Mouse (Mus musculus) gastrocnemius, postnatal 10 days (tissue): ENCODE measurements around the gene Mef2a. TPM values are rescaled to one million over a fixed set of nuclear protein-coding genes. Genes with fewer than 3 reads are reported as not detected.

Experiments used
- DNase-seq: peaks from one replicate; pipeline ENCODE4 v3.0.0; 2021; ENCODE audit warnings: mixed read lengths
- long read RNA-seq, 2 experiments: library from polyadenylated mRNA; stranded (forward); transcript quantifications; one replicate each; pipeline ENCODE4 v2.0.0; 2021
- total RNA-seq, 2 experiments: library from RNA; stranded (reverse); gene quantifications; 2 replicates each; pipeline ENCODE4 v1.2.3; 2021

The Mef2a gene
- 100 to 1,000 TPM in 1 of 2 experiments, 10 to 100 TPM in 1; 94.8 to 104 TPM for total RNA-seq
- long read RNA-seq, experiment 1, full-length matches to known transcripts, result 25 of 86 reads
- long read RNA-seq, experiment 1, partial matches to known transcripts, result 24 of 86 reads
- long read RNA-seq, experiment 1, other reads (novel, unspliced or antisense), result 37 of 86 reads
- long read RNA-seq, experiment 2, full-length matches to known transcripts, result 32 of 75 reads
- long read RNA-seq, experiment 2, partial matches to known transcripts, result 3 of 75 reads
- long read RNA-seq, experiment 2, other reads (novel, unspliced or antisense), result 40 of 75 reads

- DNase-seq, result peak; percentile 97
Observed at GRCm38 (mm10) chr7:67372729-67373583, at the start of gene Mef2a. Gene Mef2a, minus strand, starts transcription at chr7:67372858.

DNA sequence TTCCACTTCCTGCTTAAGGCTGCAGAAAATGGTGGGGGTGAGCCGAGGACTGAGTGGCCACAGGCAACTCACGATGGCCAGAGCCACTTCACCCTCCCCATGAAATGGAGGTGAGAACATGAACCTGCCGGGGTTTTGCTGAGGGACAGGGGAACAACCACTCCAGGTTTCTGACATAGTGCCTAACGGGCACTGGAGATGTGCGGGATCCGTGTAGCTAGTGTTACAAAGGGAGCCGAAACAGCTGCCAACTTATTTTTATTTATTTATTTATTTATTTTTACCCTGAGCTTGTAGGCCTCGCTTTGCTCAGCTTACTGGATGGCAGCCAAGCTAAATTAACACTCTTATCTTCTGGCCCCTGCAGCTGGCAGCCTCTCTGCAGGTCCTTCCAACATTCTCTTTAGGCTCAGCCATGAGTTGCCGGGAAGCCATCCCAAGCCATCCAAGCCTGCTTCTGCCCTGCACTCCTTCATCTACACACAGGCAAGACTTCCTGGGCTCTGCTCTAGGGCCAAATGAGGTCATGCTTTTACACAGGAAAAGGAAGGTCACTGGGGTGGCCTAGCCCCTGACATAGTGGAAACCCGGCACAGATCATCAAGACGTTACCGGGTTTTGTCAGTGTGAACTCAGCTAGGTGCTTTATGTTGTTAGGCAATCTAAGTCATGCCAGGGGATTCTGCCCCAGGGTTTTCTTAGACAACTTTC, 49.0 kb upstream of the Mef2a start:
- DNase-seq, result peak; percentile 39

GRCm38 (mm10) chr7:67421088-67421475, 48.4 kb upstream of the Mef2a start:
- DNase-seq, result no peak

GRCm38 (mm10) chr7:67419591-67420314, 47.1 kb upstream of the Mef2a start:
- DNase-seq, result no peak

DNA sequence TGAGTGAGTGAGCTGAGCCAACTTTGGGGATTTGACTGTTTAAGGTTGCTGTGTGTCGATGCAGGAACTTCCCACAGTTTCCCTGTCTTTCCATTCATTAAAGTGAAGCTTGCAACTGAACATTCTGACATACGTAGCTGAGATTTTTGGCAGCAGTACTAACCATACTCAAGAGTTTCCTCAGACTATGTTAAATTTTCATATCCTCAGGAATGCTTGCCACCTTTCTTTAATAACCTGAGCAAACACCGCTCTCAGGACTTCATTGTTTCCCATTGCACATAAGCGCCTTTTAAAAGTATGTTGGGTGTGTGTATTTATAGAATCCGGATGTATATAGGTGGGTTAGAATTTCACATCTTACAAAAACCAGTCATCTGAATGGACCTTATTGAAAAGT, 45.5 kb upstream of the Mef2a start:
- DNase-seq, result no peak

DNA sequence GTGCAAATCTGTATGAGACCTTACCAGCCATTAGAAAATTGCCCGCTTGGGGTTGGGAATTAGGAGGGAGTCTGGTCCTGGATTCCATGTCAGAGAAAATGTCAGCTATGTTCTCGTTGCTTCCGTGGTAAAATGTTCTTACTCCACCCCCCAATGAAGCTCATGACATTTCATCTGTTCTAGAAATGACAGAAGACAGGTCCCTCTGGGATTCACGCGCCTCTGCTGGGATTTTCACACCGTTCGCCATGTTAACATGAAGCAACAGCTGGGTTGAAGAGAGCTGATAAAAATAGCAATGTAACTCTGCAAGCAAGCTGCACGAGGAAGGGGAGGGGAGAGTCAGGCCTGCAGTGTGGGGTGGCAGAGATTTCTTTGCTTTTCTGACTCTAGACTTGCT, 42.1 kb upstream of the Mef2a start:
- DNase-seq, result peak; percentile 24

DNA sequence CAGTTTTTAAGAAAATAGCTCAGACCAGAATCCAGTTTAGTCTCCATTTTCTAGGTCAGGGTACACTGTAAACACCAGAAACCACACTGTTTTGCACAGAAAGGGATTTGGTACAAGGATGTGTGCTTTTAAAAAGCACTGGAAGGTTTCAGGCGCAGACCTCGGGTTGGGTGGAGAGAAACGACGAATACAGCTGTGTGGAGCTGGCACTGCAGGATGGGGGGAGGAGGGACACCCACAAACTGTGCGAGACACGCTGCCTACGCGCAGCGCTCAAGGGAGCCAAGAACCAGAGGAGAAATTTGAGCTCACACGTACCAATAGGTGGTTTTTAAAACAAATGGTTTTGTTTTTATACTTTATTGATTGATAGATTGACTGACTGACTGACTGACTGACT, 40.0 kb upstream of the Mef2a start:
- DNase-seq, result no peak

DNA sequence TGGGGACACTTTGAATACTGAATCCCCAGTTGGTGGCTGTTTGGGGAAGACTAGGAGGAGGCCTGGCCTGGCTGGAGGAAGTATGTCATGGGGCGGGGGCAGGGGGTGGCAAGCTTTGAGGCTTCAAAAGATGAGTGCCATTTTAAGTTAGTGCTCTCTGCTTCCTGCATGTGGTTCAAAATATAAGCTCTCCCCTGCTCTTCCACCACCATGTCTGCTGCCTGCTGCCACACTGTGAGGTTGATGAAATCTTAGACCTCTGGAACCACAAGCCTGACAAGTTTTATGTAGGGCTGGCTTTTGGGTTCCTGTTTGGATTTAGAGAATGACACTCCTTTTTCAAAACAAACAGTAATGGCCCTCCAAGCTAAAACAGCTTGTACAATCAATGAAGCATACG, 34.4 kb upstream of the Mef2a start:
- DNase-seq, result no peak

GRCm38 (mm10) chr7:67404176-67404575, 31.5 kb upstream of the Mef2a start:
- no peak for DNase-seq

GRCm38 (mm10) chr7:67402353-67402752, 29.7 kb upstream of the Mef2a start:
- DNase-seq, result no peak

- DNase-seq, result no peak
Observed at GRCm38 (mm10) chr7:67401379-67401778, 28.7 kb upstream of the Mef2a start.

GRCm38 (mm10) chr7:67390760-67391159, 18.1 kb upstream of the Mef2a start:
- DNase-seq, result no peak

DNA sequence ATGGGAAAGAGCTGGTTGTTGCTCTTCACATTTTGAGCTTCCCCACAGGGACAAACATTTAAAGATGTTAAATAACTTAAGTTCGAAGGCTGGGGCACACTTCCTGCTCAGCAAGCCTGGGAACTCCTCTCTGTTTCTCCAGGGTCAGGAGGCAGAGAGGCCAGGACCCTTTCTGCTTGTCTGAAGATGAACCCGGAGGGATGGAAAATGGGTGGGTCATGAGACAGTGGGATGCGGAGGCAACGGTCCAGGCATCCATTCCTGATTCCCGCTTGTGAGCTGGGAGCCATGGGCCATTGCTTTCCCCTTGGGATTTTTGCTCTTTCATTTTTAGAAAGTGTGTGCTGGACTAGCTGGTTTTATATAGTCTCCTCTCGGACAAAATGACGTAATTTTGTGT, 17.4 kb upstream of the Mef2a start:
- DNase-seq, result no peak

DNA sequence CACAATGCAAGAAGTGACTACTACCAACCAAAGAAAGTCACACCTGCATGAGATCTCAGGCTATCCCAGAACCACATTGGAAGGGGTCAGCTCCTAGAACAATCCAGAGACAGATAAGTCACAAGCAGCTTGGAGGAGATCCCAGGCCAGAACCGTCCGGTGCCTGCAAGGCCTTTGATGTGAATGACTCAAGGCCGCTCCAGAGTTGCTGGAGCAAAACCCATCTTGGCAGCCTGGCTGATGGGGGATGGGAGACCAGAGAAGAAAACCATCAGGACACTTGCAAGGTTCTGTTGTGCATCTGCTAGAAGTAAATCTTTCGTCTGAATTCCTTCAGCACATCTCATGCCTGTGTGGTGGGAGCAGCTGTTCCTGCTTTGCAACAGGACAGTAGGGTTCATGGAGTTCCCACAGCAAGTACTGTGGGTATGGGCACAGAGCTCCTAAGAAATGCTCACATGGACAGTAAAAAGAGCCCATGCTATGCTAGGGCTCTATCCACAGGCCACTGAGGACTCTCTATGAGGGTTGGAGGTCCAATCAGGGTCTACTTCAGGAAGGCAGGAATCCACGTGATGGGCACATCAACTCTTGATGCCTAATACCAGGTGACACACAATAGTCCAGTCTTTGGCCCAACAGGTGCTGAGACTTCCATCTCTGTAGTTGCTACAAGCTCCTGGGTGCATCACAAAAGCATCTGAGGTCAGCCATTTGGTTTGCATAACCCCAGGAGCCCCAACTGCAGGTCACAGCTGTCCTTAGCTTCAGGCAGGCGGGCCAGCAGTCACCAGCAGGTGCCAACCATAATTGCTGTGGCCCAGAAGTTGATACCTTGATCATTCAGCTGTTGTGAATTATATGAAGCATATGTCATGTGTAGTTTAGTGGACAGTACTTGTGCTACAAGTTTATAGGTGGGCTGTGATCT, 12.5 kb upstream of the Mef2a start:
- peak; percentile 18 for DNase-seq

DNA sequence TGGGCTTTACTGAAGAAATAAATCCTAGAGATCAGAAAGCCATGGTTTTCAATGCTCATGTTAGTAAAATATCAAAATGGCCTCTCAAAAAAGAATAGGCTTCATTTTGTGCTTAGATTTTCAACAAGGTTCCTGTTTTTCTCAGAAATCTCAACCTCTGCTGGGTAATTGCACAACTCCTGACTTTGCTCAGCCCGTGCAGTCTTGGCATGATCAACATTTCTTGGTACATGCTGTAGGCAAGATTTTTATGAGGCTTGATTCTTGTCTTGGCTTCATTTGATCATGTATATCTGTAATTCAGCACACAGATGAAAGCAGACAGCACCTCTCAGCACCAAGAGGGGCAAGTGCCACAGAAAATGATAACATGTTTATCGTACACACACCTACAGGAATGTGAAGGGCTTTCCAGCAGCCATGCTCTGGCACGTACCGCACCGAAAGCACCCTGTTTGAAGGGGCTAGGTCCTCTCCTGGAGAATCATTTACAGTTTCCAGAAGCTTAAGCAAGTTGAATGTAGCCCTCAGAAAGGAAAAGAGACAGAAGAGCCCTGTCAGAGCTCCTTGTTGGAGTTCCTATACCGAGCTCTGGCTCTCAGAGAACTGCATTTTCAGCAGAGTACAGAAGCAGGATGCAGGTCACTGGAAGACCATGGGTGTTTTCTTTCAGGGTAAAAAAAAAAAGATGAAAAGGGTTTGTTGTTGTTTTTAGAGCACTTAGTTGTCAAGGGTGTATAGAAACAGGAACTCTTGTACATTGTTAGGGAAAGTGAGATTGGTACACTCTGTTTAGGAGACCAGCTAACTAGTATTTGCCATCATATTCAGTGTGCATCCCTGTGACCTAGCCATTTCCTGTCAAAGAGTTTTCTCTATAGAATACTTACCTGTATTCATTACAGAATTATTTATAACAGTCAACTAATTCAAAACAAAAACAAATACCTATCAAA, 7.8 kb upstream of the Mef2a start:
- DNase-seq, result no peak

- DNase-seq, result no peak
Observed at GRCm38 (mm10) chr7:67376796-67377195, 4.1 kb upstream of the Mef2a start.

DNA sequence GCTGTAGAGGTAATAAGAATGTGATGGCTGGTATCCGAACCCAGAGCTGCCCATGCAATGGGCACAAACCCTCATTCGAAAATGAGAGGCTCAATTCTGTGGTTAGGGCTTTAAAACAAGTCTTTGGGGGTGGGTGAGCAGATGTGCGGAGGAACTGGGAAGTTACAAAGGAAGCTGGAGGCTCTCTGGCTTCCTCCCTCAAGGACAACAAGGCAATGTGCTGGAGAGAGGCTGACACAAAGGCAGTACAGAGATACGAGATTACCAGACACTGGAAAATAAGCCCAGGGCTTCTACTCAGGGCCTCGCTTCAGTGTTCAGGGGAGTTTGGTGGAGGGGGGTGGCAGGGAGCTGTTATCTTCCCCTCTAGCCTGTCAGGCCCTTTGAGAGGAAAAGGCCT, 1.3 kb upstream of the Mef2a start:
- DNase-seq, result no peak

- DNase-seq, result no peak
Observed at GRCm38 (mm10) chr7:67373584-67373960, 914 bp upstream of the Mef2a start.

- peak; percentile 58 for DNase-seq
Observed at GRCm38 (mm10) chr7:67371891-67372672, 576 bp downstream of the Mef2a start.
